Mouse (Mus musculus) B cell, adult 67 days (primary cell): ENCODE data around the gene Prss34. TPM values are rescaled to one million over a fixed set of nuclear protein-coding genes. Genes with fewer than 3 reads are reported as not detected.

Source experiments
- total RNA-seq, 2 experiments: library from RNA; stranded (reverse); gene quantifications; 4 replicates each; pipeline ENCODE4 v1.2.4; 2023

The Prss34 gene
- total RNA-seq = not detected

GRCm38 (mm10) chr17:25298094-25298493 lies at the start of gene Prss34:
Prss34 (plus strand) TSS chr17:25298394.

GRCm38 (mm10) chr17:25256140-25256754 lies 41.9 kb upstream of the Prss34 start, which contains the start of gene Baiap3:
Baiap3 (minus strand) TSS chr17:25256364.

GRCm38 (mm10) chr17:25274571-25275346 lies 23.4 kb upstream of the Prss34 start, which contains the start of gene Ube2i:
Ube2i (minus strand) TSS chr17:25274622.

GRCm38 (mm10) chr17:25308346-25308745 lies 10.2 kb downstream of the Prss34 start, which contains the start of gene Prss28:
Prss28 (plus strand) TSS chr17:25308646.

GRCm38 (mm10) chr17:25318354-25318753 lies 20.2 kb downstream of the Prss34 start, which contains the start of gene Prss29:
Prss29 (plus strand) TSS chr17:25318654.

GRCm38 (mm10) chr17:25345462-25345861 lies 47.3 kb downstream of the Prss34 start, which contains the start of gene Tpsab1:
Tpsab1 (minus strand) TSS chr17:25345562.

Other genes with a start within 250 kb of the Prss34 start
- gene Tmem204, start 214.8 kb upstream of the Prss34 start, total RNA-seq = not detected
- 10 to 100 TPM; 42.1 to 47.6 TPM for gene Telo2, start 182.4 kb upstream of the Prss34 start, total RNA-seq
- not detected for gene Ptx4, start 177.6 kb upstream of the Prss34 start, total RNA-seq
- 10 to 100 TPM; 39.5 to 41.6 TPM for gene Clcn7, start 165.0 kb upstream of the Prss34 start, total RNA-seq
- under 1 TPM; 0.30 to 0.38 TPM for gene Ccdc154, start 135.9 kb upstream of the Prss34 start, total RNA-seq
- not detected for gene Gm38655, start 122.9 kb upstream of the Prss34 start, total RNA-seq
- 10 to 100 TPM; 17.6 to 19.4 TPM for gene BC003965, start 113.8 kb upstream of the Prss34 start, total RNA-seq
- gene Unkl, start 110.0 kb upstream of the Prss34 start, total RNA-seq = 10 to 100 TPM; 43.1 to 45.2 TPM
- gene Gnptg, start 58.3 kb upstream of the Prss34 start, total RNA-seq = 10 to 100 TPM; 21.9 to 24.3 TPM
- 10 to 100 TPM; 16.7 to 22.5 TPM for gene Tsr3, start 58.2 kb upstream of the Prss34 start, total RNA-seq
- 1 to 10 TPM in 1 of 2 experiments, under 1 TPM in 1; 0.39 to 2.0 TPM for gene Baiap3, start 42.0 kb upstream of the Prss34 start, total RNA-seq
- 100 to 1,000 TPM; 445 to 482 TPM for gene Ube2i, start 23.8 kb upstream of the Prss34 start, total RNA-seq
- gene Prss28, start 10.3 kb downstream of the Prss34 start, total RNA-seq = not detected
- gene Prss29, start 20.3 kb downstream of the Prss34 start, total RNA-seq = not detected
- gene Tpsab1, start 47.2 kb downstream of the Prss34 start, total RNA-seq = not detected
- not detected for gene Tpsb2, start 67.9 kb downstream of the Prss34 start, total RNA-seq
- not detected for gene Tpsg1, start 70.9 kb downstream of the Prss34 start, total RNA-seq
- gene Cacna1h, start 135.4 kb downstream of the Prss34 start, total RNA-seq = 1 to 10 TPM; 5.6 to 5.7 TPM
- gene Tekt4, start 156.2 kb downstream of the Prss34 start, total RNA-seq = not detected
- not detected for gene Sstr5, start 198.9 kb downstream of the Prss34 start, total RNA-seq